Mouse (Mus musculus) kidney, adult 11 months (tissue): ENCODE data around the gene Elk3.

Experiments
- DNase-seq: peaks from one replicate; pipeline ENCODE4 v3.0.0; 2022

Gene Elk3

GRCm38 (mm10) chr10:93328321-93328720 is 17.4 kb upstream of the Elk3 start:
- DNase-seq: no peak

- no peak for DNase-seq
Measured at GRCm38 (mm10) chr10:93327187-93327586, 16.3 kb upstream of the Elk3 start.

GRCm38 (mm10) chr10:93326741-93327100 is 15.8 kb upstream of the Elk3 start:
- no peak for DNase-seq

GRCm38 (mm10) chr10:93325804-93326740 is 15.1 kb upstream of the Elk3 start:
- DNase-seq: peak; percentile 46

- DNase-seq: no peak
Measured at GRCm38 (mm10) chr10:93325369-93325768, 14.4 kb upstream of the Elk3 start.

GRCm38 (mm10) chr10:93324438-93324837 is 13.5 kb upstream of the Elk3 start:
- no peak for DNase-seq

GRCm38 (mm10) chr10:93323659-93324058 is 12.7 kb upstream of the Elk3 start:
- no peak for DNase-seq

GRCm38 (mm10) chr10:93321763-93322162 is 10.8 kb upstream of the Elk3 start:
- no peak for DNase-seq

- DNase-seq: no peak
Measured at GRCm38 (mm10) chr10:93320148-93320547, 9.2 kb upstream of the Elk3 start.

- peak; percentile 28 for DNase-seq
Measured at GRCm38 (mm10) chr10:93319526-93320063, 8.7 kb upstream of the Elk3 start.

- no peak for DNase-seq
Measured at GRCm38 (mm10) chr10:93316909-93317308, 6.0 kb upstream of the Elk3 start.

- no peak for DNase-seq
Measured at GRCm38 (mm10) chr10:93311576-93311975, 641 bp upstream of the Elk3 start.

GRCm38 (mm10) chr10:93309934-93310621 is 857 bp downstream of the Elk3 start:
- DNase-seq: peak; percentile 27

- DNase-seq: peak; percentile 51
Measured at GRCm38 (mm10) chr10:93309131-93309933, 1.6 kb downstream of the Elk3 start.

- DNase-seq: no peak
Measured at GRCm38 (mm10) chr10:93306367-93306766, 4.6 kb downstream of the Elk3 start.

GRCm38 (mm10) chr10:93305946-93306345 is 5.0 kb downstream of the Elk3 start:
- DNase-seq: no peak

- no peak for DNase-seq
Measured at GRCm38 (mm10) chr10:93303231-93303630, 7.7 kb downstream of the Elk3 start.

GRCm38 (mm10) chr10:93301831-93302230 is 9.1 kb downstream of the Elk3 start:
- peak; percentile 43 for DNase-seq

- DNase-seq: no peak
Measured at GRCm38 (mm10) chr10:93298208-93298607, 12.7 kb downstream of the Elk3 start.

GRCm38 (mm10) chr10:93297774-93298173 is 13.2 kb downstream of the Elk3 start:
- peak; percentile 60 for DNase-seq

GRCm38 (mm10) chr10:93294547-93295219 is 16.3 kb downstream of the Elk3 start:
- no peak for DNase-seq

- no peak for DNase-seq
Measured at GRCm38 (mm10) chr10:93293621-93294020, 17.3 kb downstream of the Elk3 start.
